Mouse (Mus musculus) thymus, adult 2 months (tissue): ENCODE data around the gene Prl. TPM values are rescaled to one million over a fixed set of nuclear protein-coding genes. Genes with fewer than 3 reads are reported as not detected.

Experiments used
- DNase-seq: peaks from one replicate; pipeline ENCODE4 v3.0.0; 2021
- H3K27ac ChIP-seq: fragments of 200-500 bp; 2 replicates; pipeline ENCODE4 v1.5.1; 2012; ENCODE audit warnings: low read length, control low read depth; ENCODE audit not compliant: control insufficient read depth, insufficient read depth
- H3K27me3 ChIP-seq: fragments of 200-500 bp; 2 replicates; pipeline ENCODE4 v1.6.1; 2012; ENCODE audit warnings: mild to moderate bottlenecking, low read length, moderate library complexity, mixed read lengths; ENCODE audit not compliant: control insufficient read depth, insufficient read depth
- H3K36me3 ChIP-seq: fragments of 200-500 bp; 2 replicates; pipeline ENCODE4 v1.6.1; 2012; ENCODE audit warnings: mild to moderate bottlenecking, low read length, moderate library complexity; ENCODE audit not compliant: control insufficient read depth, insufficient read depth
- H3K4me1 ChIP-seq: fragments of 200-500 bp; replicated peaks from 2 replicates; pipeline ENCODE4 v1.6.1; 2012; ENCODE audit warnings: low read length; ENCODE audit not compliant: control insufficient read depth, insufficient read depth
- H3K4me3 ChIP-seq: fragments of 200-500 bp; 2 replicates; pipeline ENCODE4 v1.5.1; 2012; ENCODE audit warnings: mild to moderate bottlenecking, low read length, control low read depth, moderate library complexity; ENCODE audit not compliant: control insufficient read depth, insufficient read depth
- CTCF ChIP-seq: fragments of 200-500 bp; IDR thresholded peaks from 2 replicates; pipeline ENCODE4 v1.5.1; 2012; ENCODE audit warnings: mild to moderate bottlenecking, control low read depth, low read length, moderate library complexity, borderline replicate concordance; ENCODE audit not compliant: control insufficient read depth, poor library complexity, insufficient read depth; ENCODE audit errors: extremely low read depth
- POLR2A ChIP-seq: fragments of 200-500 bp; IDR thresholded peaks from 2 replicates; pipeline ENCODE4 v1.6.1; 2012; ENCODE audit warnings: mild to moderate bottlenecking, low read length, control low read depth, moderate library complexity; ENCODE audit not compliant: control insufficient read depth, poor library complexity, insufficient read depth; ENCODE audit errors: extremely low read depth
- WGBS: fragments of 180-500 bp; shearing (Covaris S2); methylation state at CpG from one replicate; pipeline ENCODE4 v1.1.7; 2018; 5-methylcytosine and 5-hydroxymethylcytosine counted together
- polyA plus RNA-seq: library from polyadenylated mRNA; depleted of rRNA; stranded (reverse); fragments of >200 nt; gene quantifications from 2 replicates; pipeline ENCODE4 v1.2.3, GENCODE M21; 2012; rRNA removed

The Prl gene
- not detected in 2 replicates for polyA plus RNA-seq

GRCm38 (mm10) chr13:27057270-27057669 is at the start of gene Prl:
TSS of gene Prl (plus strand) at chr13:27057570.
- Histone ChIP-seq H3K27ac (no peak within 1 kb of the TSS), H3K4me1 (no peaks in the 10 kb centered on the region), H3K27me3 (no peaks in the 10 kb centered on the region), H3K4me3 (no peak within 1 kb of the TSS), H3K36me3 (no peaks in the 10 kb centered on the region)
- DNase-seq = no peak
- 100% methylated on average over 1 of the region's 1 CpGs for WGBS
- TF ChIP-seq POLR2A (no peak), CTCF (no peak)

DNA sequence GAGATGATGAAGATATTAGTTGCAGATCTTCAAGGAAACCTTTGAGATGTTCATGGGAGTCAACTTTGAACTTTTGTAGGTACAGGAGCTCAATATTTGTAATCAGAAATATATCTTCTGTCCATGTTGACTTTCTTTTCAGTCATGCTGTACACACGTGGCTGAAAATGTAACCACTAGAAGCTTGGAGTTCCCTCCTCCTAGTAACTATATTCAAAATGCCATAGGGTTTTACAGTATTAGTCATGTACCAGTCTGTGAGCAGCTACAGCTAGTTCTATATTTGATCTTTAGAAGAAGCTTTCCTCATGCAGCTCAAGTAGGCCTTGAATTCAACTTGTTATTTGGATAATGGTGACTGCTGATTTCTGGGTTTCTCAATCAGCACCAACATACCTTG is 30.8 kb upstream of the Prl start:
- TF ChIP-seq POLR2A (no peak), CTCF (no peak)
- H3K27ac ChIP-seq = no peak overlapping the region

GRCm38 (mm10) chr13:27027376-27027775 is 30.0 kb upstream of the Prl start:
- no peaks in the 10 kb centered on the region for H3K4me1 ChIP-seq
- WGBS = 94% methylated on average over 1 of the region's 1 CpGs
- TF ChIP-seq POLR2A (no peak), CTCF (no peak)
- no peaks in the 10 kb centered on the region for H3K36me3 ChIP-seq
- H3K27ac ChIP-seq = no peak overlapping the region
- no peak for DNase-seq
- H3K4me3 ChIP-seq = no peak overlapping the region
- no peaks in the 10 kb centered on the region for H3K27me3 ChIP-seq

More for the DNA sequence above, 30.8 kb upstream of the Prl start:
- no peaks in the 10 kb centered on the region for H3K27me3 ChIP-seq
- no peak for DNase-seq
- no peaks in the 10 kb centered on the region for H3K4me1 ChIP-seq
- no peak overlapping the region for H3K4me3 ChIP-seq
- 86% methylated on average over 1 of the region's 1 CpGs for WGBS
- H3K36me3 ChIP-seq = no peaks in the 10 kb centered on the region

- no peak for DNase-seq
- H3K36me3 ChIP-seq = no peaks in the 10 kb centered on the region
- H3K27me3 ChIP-seq = no peaks in the 10 kb centered on the region
- no peak overlapping the region for H3K4me3 ChIP-seq
- TF ChIP-seq POLR2A = no peak
- TF ChIP-seq CTCF = no peak
- no peak overlapping the region for H3K27ac ChIP-seq
- WGBS = 91% methylated on average over 2 of the region's 2 CpGs
- H3K4me1 ChIP-seq = no peaks in the 10 kb centered on the region
Measured at GRCm38 (mm10) chr13:27028501-27029240, 28.7 kb upstream of the Prl start.

DNA sequence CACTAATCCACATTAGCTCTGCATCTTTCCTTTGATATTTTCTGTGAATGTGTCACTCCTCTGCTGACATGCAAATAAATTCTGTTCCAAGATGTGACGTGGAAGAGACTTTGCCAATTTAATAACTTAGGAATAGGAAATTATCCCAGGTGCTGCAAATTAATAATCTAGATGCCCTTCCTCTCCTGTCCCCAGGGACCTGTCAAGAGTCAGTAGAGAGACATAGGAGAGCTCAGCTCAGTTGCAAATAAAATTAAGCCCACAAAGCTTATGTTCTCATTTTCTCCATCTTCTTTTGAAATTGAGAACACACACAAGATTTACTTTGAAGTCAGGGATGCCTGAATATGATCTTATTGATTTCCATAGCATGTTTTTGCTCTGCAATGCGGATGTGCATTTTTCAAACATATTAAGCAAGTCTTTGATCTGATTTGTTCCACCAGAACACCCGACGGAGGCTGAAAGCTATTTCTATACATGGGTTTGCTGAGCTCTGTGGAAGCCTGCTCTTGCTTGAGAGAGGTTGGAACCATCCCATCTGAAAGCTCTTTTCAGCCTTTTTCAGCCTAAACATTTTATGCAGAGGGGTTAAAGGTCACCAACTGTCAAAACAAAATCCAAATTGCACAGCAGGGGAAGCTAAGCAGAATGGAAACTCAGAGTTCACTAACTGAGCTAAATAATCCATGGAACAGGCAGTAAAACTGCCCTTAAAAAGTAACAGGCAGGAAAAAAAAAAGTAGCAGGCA is 26.1 kb upstream of the Prl start:
- no peak for DNase-seq

DNA sequence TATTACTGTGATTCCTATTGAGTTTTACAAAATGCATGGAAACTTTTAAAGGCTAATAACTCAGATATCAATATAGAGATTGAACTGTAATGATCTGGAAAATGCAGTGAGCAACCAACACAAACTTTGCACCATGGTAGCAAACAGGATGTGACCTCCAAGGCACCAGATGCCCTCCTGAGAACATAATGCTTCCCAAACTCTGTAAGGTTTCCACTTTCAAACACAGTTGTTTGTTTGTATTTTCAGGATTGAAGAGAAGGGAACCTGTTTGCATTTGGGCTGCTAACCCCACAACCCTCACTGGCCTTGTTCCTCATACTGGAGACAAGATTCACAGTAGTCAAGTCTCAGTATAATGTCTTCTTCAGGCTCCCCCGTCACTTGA is 25.5 kb upstream of the Prl start:
- WGBS = 84% methylated on average over 1 of the region's 1 CpGs
- Histone ChIP-seq H3K27me3 (no peaks in the 10 kb centered on the region), H3K4me1 (no peaks in the 10 kb centered on the region), H3K27ac (no peak overlapping the region), H3K36me3 (no peaks in the 10 kb centered on the region), H3K4me3 (no peak overlapping the region)
- no peak for DNase-seq
- no peak for TF ChIP-seq POLR2A
- TF ChIP-seq CTCF = no peak

More for the DNA sequence above, 26.1 kb upstream of the Prl start:
- WGBS = 76% methylated on average over 4 of the region's 4 CpGs
- H3K27ac ChIP-seq = no peak overlapping the region
- no peak overlapping the region for H3K4me3 ChIP-seq
- TF ChIP-seq CTCF (no peak), POLR2A (no peak)
- no peaks in the 10 kb centered on the region for H3K4me1 ChIP-seq
- no peaks in the 10 kb centered on the region for H3K36me3 ChIP-seq
- H3K27me3 ChIP-seq = no peaks in the 10 kb centered on the region

- no peak for TF ChIP-seq CTCF
- TF ChIP-seq POLR2A = no peak
- H3K4me3 ChIP-seq = no peak overlapping the region
- 95% methylated on average over 2 of the region's 2 CpGs for WGBS
- H3K36me3 ChIP-seq = no peaks in the 10 kb centered on the region
- H3K27ac ChIP-seq = no peak overlapping the region
- H3K27me3 ChIP-seq = no peaks in the 10 kb centered on the region
- no peaks in the 10 kb centered on the region for H3K4me1 ChIP-seq
- no peak for DNase-seq
Measured at GRCm38 (mm10) chr13:27032998-27033397, 24.4 kb upstream of the Prl start.
